Mouse (Mus musculus) brain, adult 10 weeks (tissue): ENCODE results near the gene Rptor. TPM values are rescaled to one million over a fixed set of nuclear protein-coding genes. Genes with fewer than 3 reads are reported as not detected.

Source experiments
- polyA plus RNA-seq: library from polyadenylated mRNA; stranded (reverse); fragments of 350-450 nt; fragmentation: Illumina TruSeq; extraction: RNeasy Lipid Tissue Mini Kit (QIAGEN cat#74804); gene quantifications from one replicate; pipeline ENCODE4 v1.2.3, GENCODE M21; 2015; ENCODE audit warnings: low read depth, low replicate concordance

Gene Rptor
- polyA plus RNA-seq = 32.1 TPM

GRCm38 (mm10) chr11:119602763-119603526 is at the start of gene Rptor:
Gene Rptor (plus strand): TSS chr11:119602905.

GRCm38 (mm10) chr11:119913291-119913934 is 310.7 kb downstream of the Rptor start, which contains the start of gene Chmp6:
Gene Chmp6 (plus strand): TSS chr11:119913441.

GRCm38 (mm10) chr11:119942727-119943427 is 340.2 kb downstream of the Rptor start, which contains the start of gene Baiap2:
Gene Baiap2 (plus strand): TSS chr11:119942763.

Other genes with a start within 250 kb of the Rptor start
- 3.9 TPM for gene Sgsh, start 247.4 kb upstream of the Rptor start, polyA plus RNA-seq
- gene Slc26a11, start 247.3 kb upstream of the Rptor start, polyA plus RNA-seq = 4.3 TPM
- 5.3 TPM for gene Rnf213, start 209.8 kb upstream of the Rptor start, polyA plus RNA-seq
- gene Endov, start 111.6 kb upstream of the Rptor start, polyA plus RNA-seq = 18.7 TPM
- 156 TPM for gene Nptx1, start 55.2 kb upstream of the Rptor start, polyA plus RNA-seq